Mouse (Mus musculus): Measurements from ENCODE around the gene Mov10. TPM values are rescaled to one million over a fixed set of nuclear protein-coding genes. Genes with fewer than 3 reads are reported as not detected.

Gene Mov10
- polyA plus RNA-seq, 1 experiment = 3.2 TPM

- no peak for DNase-seq
- Histone ChIP-seq H3K27ac (ENCODE audit: insufficient read depth, low read length) (no peak overlapping the region), H3K27me3 (ENCODE audit: control insufficient read depth, insufficient read depth, low read length) (no peaks in the 10 kb centered on the region; the same call in 1 of the 2 replicates), H3K4me1 (ENCODE audit: control insufficient read depth, insufficient read depth, low read length) (no peaks in the 10 kb centered on the region), H3K4me3 (replicated peaks; ENCODE audit: insufficient read depth, low read depth, low read length) (no peak overlapping the region)
- 4% methylated on average over 20 of the region's 20 CpGs for WGBS
- TF ChIP-seq CTCF (IDR thresholded peaks at IDR 0.05; ENCODE audit: borderline replicate concordance, insufficient read depth, low read depth, low read length) (no peak), POLR2A (IDR thresholded peaks at IDR 0.05; ENCODE audit: borderline replicate concordance, insufficient read depth, low read length) (no peak)
Observed at GRCm38 (mm10) chr3:104777342-104777741, 41.0 kb downstream of the Mov10 start.

GRCm38 (mm10) chr3:104773301-104773700 is 45.1 kb downstream of the Mov10 start:
- H3K4me3 ChIP-seq (replicated peaks; ENCODE audit: insufficient read depth, low read depth, low read length) = no peak overlapping the region
- TF ChIP-seq POLR2A (IDR thresholded peaks at IDR 0.05; ENCODE audit: borderline replicate concordance, insufficient read depth, low read length) (no peak), CTCF (IDR thresholded peaks at IDR 0.05; ENCODE audit: borderline replicate concordance, insufficient read depth, low read depth, low read length) (no peak)
- no peak overlapping the region for H3K27ac ChIP-seq (ENCODE audit: insufficient read depth, low read length)
- no peaks in the 10 kb centered on the region for H3K27me3 ChIP-seq (ENCODE audit: control insufficient read depth, insufficient read depth, low read length)
- 92% methylated on average over 7 of the region's 7 CpGs for WGBS
- H3K4me1 ChIP-seq (ENCODE audit: control insufficient read depth, insufficient read depth, low read length) = no peaks in the 10 kb centered on the region
- no peak for DNase-seq

GRCm38 (mm10) chr3:104771460-104771859 is 46.9 kb downstream of the Mov10 start:
- 80% methylated on average over 6 of the region's 6 CpGs for WGBS
- no peaks in the 10 kb centered on the region for H3K27me3 ChIP-seq (ENCODE audit: control insufficient read depth, insufficient read depth, low read length)
- H3K4me3 ChIP-seq (replicated peaks; ENCODE audit: insufficient read depth, low read depth, low read length) = no peak overlapping the region
- DNase-seq = no peak
- no peak overlapping the region for H3K27ac ChIP-seq (ENCODE audit: insufficient read depth, low read length)
- no peaks in the 10 kb centered on the region for H3K4me1 ChIP-seq (ENCODE audit: control insufficient read depth, insufficient read depth, low read length)
- TF ChIP-seq CTCF (IDR thresholded peaks at IDR 0.05; ENCODE audit: borderline replicate concordance, insufficient read depth, low read depth, low read length) = no peak
- TF ChIP-seq POLR2A (IDR thresholded peaks at IDR 0.05; ENCODE audit: borderline replicate concordance, insufficient read depth, low read length) = no peak

GRCm38 (mm10) chr3:104770918-104771317 is 47.4 kb downstream of the Mov10 start:
- no peak for DNase-seq
- 75% methylated on average over 3 of the region's 3 CpGs for WGBS

GRCm38 (mm10) chr3:104770035-104770434 is 48.3 kb downstream of the Mov10 start:
- H3K4me3 ChIP-seq (replicated peaks; ENCODE audit: insufficient read depth, low read depth, low read length) = no peak overlapping the region
- DNase-seq = no peak
- TF ChIP-seq CTCF (IDR thresholded peaks at IDR 0.05; ENCODE audit: borderline replicate concordance, insufficient read depth, low read depth, low read length) = peak; percentile 50
- TF ChIP-seq POLR2A (IDR thresholded peaks at IDR 0.05; ENCODE audit: borderline replicate concordance, insufficient read depth, low read length) = no peak
- no peaks in the 10 kb centered on the region for H3K4me1 ChIP-seq (ENCODE audit: control insufficient read depth, insufficient read depth, low read length)
- H3K27me3 ChIP-seq (ENCODE audit: control insufficient read depth, insufficient read depth, low read length) = no peaks in the 10 kb centered on the region
- no peak overlapping the region for H3K27ac ChIP-seq (ENCODE audit: insufficient read depth, low read length)
- WGBS = 55% methylated on average over 10 of the region's 10 CpGs

More at GRCm38 (mm10) chr3:104770918-104771317, 47.4 kb downstream of the Mov10 start:
- Histone ChIP-seq H3K27ac (ENCODE audit: insufficient read depth, low read length) (no peak overlapping the region), H3K4me3 (replicated peaks; ENCODE audit: insufficient read depth, low read depth, low read length) (no peak overlapping the region), H3K27me3 (ENCODE audit: control insufficient read depth, insufficient read depth, low read length) (no peaks in the 10 kb centered on the region), H3K4me1 (ENCODE audit: control insufficient read depth, insufficient read depth, low read length) (no peaks in the 10 kb centered on the region)
- no peak for TF ChIP-seq CTCF (IDR thresholded peaks at IDR 0.05; ENCODE audit: borderline replicate concordance, insufficient read depth, low read depth, low read length)
- no peak for TF ChIP-seq POLR2A (IDR thresholded peaks at IDR 0.05; ENCODE audit: borderline replicate concordance, insufficient read depth, low read length)

- TF ChIP-seq POLR2A (IDR thresholded peaks at IDR 0.05; ENCODE audit: borderline replicate concordance, insufficient read depth, low read length) (no peak), CTCF (IDR thresholded peaks at IDR 0.05; ENCODE audit: borderline replicate concordance, insufficient read depth, low read depth, low read length) (no peak)
- Histone ChIP-seq H3K4me3 (replicated peaks; ENCODE audit: insufficient read depth, low read depth, low read length) (no peak overlapping the region), H3K27me3 (ENCODE audit: control insufficient read depth, insufficient read depth, low read length) (no peaks in the 10 kb centered on the region), H3K27ac (ENCODE audit: insufficient read depth, low read length) (no peak overlapping the region), H3K4me1 (ENCODE audit: control insufficient read depth, insufficient read depth, low read length) (no peaks in the 10 kb centered on the region)
- DNase-seq = no peak
- WGBS = 41% methylated on average over 3 of the region's 3 CpGs
Observed at GRCm38 (mm10) chr3:104769135-104769534, 49.2 kb downstream of the Mov10 start.

GRCm38 (mm10) chr3:104767716-104768115 is 50.6 kb downstream of the Mov10 start:
- 74% methylated on average over 4 of the region's 4 CpGs for WGBS
- H3K27ac ChIP-seq (ENCODE audit: insufficient read depth, low read length) = no peak overlapping the region
- TF ChIP-seq POLR2A (IDR thresholded peaks at IDR 0.05; ENCODE audit: borderline replicate concordance, insufficient read depth, low read length) = no peak
- TF ChIP-seq CTCF (IDR thresholded peaks at IDR 0.05; ENCODE audit: borderline replicate concordance, insufficient read depth, low read depth, low read length) = no peak
- H3K4me1 ChIP-seq (ENCODE audit: control insufficient read depth, insufficient read depth, low read length) = no peaks in the 10 kb centered on the region
- no peak for DNase-seq
- no peaks in the 10 kb centered on the region for H3K27me3 ChIP-seq (ENCODE audit: control insufficient read depth, insufficient read depth, low read length)
- H3K4me3 ChIP-seq (replicated peaks; ENCODE audit: insufficient read depth, low read depth, low read length) = no peak overlapping the region

GRCm38 (mm10) chr3:104767141-104767540 is 51.2 kb downstream of the Mov10 start:
- Histone ChIP-seq H3K27ac (ENCODE audit: insufficient read depth, low read length) (no peak overlapping the region), H3K4me1 (ENCODE audit: control insufficient read depth, insufficient read depth, low read length) (no peaks in the 10 kb centered on the region), H3K27me3 (ENCODE audit: control insufficient read depth, insufficient read depth, low read length) (no peaks in the 10 kb centered on the region), H3K4me3 (replicated peaks; ENCODE audit: insufficient read depth, low read depth, low read length) (no peak overlapping the region)
- no peak for DNase-seq
- 68% methylated on average over 2 of the region's 2 CpGs for WGBS
- TF ChIP-seq POLR2A (IDR thresholded peaks at IDR 0.05; ENCODE audit: borderline replicate concordance, insufficient read depth, low read length) (no peak), CTCF (IDR thresholded peaks at IDR 0.05; ENCODE audit: borderline replicate concordance, insufficient read depth, low read depth, low read length) (no peak)
